Mouse (Mus musculus): ENCODE measurements around the gene Arvcf.

- no peak for TF ChIP-seq ZC3H11A (IDR thresholded peaks at IDR 0.05; ENCODE audit: borderline replicate concordance, low read depth, low read length)
- no peak for TF ChIP-seq CHD2 (IDR thresholded peaks at IDR 0.05; ENCODE audit: low read depth, low read length)
Measured at GRCm38 (mm10) chr16:18400472-18401216, 52.7 kb downstream of the Arvcf start.
